Mouse (Mus musculus) G1E (cell line): ENCODE measurements at regions not wholly inside any gene's neighbourhood (a gene's known extent, or its start where the extent isn't known, plus 50 kb on each side); places are given as distances from the start of the nearest gene placed in this dataset.

Experiments
- ATAC-seq: 2 replicates; pipeline ENCODE4 v1.8.0; 2016; ENCODE audit warnings: mild to moderate bottlenecking; ENCODE audit not compliant: insufficient number of reproducible peaks, poor library complexity, low FRiP score, severe bottlenecking; ENCODE audit errors: extremely low read depth
- DNase-seq: peaks from one replicate; pipeline ENCODE4 v3.0.0; 2012; ENCODE audit warnings: low spot score
- H3K27me3 ChIP-seq: 2 replicates; pipeline ENCODE4 v1.6.1; 2012; ENCODE audit warnings: mild to moderate bottlenecking, low read length, inconsistent platforms; ENCODE audit not compliant: insufficient read depth
- H3K36me3 ChIP-seq: replicated peaks from 2 replicates; pipeline ENCODE3; 2012; ENCODE audit warnings: mild to moderate bottlenecking, inconsistent platforms
- H3K4me1 ChIP-seq: 2 replicates; pipeline ENCODE4 v1.6.1; 2012; ENCODE audit warnings: low read depth, low read length, inconsistent platforms, mixed read lengths; ENCODE audit not compliant: insufficient read depth
- H3K4me3 ChIP-seq: 2 replicates; pipeline ENCODE4 v1.5.1; 2012; ENCODE audit warnings: low read depth, mild to moderate bottlenecking, inconsistent platforms, low read length, moderate library complexity, mixed read lengths
- H3K9me3 ChIP-seq: replicated peaks from 2 replicates; pipeline ENCODE4 v1.6.1; 2012; ENCODE audit warnings: inconsistent platforms
- CTCF ChIP-seq: IDR thresholded peaks from 2 replicates; pipeline ENCODE4 v1.5.1; 2012; ENCODE audit warnings: low read depth, low read length, inconsistent platforms, mixed read lengths
- GATA1 ChIP-seq: IDR thresholded peaks from 2 replicates; pipeline ENCODE4 v1.6.1; 2012; ENCODE audit warnings: borderline replicate concordance, low read length, inconsistent platforms, mixed read lengths
- GATA2 ChIP-seq: IDR thresholded peaks from 2 replicates; pipeline ENCODE4 v1.6.1; 2012; ENCODE audit warnings: low read depth, low read length, inconsistent platforms, borderline replicate concordance
- POLR2AphosphoS5 ChIP-seq: IDR thresholded peaks from 2 replicates; pipeline ENCODE4 v1.6.1; 2012; ENCODE audit warnings: low read depth, low read length, inconsistent platforms; ENCODE audit not compliant: insufficient replicate concordance
- TAL1 ChIP-seq: conservative IDR thresholded peaks from 2 replicates; pipeline ENCODE4 v1.6.1; 2012; ENCODE audit warnings: low read depth, low read length, inconsistent platforms, mixed read lengths

GRCm38 (mm10) chr14:67588627-67589026 lies 1579.6 kb upstream of the Gulo start:
- DNase-seq (no peak), ATAC-seq (no peak)
- no peaks in the 10 kb centered on the region for H3K27me3 ChIP-seq
- TF ChIP-seq GATA2 (no peak), TAL1 (no peak), GATA1 (no peak)
- no peaks in the 10 kb centered on the region for H3K36me3 ChIP-seq
- no peaks in the 10 kb centered on the region for H3K4me1 ChIP-seq
- no peak overlapping the region for H3K4me3 ChIP-seq
- H3K9me3 ChIP-seq, result peaks cover 30% of the 10 kb centered on the region

DNA sequence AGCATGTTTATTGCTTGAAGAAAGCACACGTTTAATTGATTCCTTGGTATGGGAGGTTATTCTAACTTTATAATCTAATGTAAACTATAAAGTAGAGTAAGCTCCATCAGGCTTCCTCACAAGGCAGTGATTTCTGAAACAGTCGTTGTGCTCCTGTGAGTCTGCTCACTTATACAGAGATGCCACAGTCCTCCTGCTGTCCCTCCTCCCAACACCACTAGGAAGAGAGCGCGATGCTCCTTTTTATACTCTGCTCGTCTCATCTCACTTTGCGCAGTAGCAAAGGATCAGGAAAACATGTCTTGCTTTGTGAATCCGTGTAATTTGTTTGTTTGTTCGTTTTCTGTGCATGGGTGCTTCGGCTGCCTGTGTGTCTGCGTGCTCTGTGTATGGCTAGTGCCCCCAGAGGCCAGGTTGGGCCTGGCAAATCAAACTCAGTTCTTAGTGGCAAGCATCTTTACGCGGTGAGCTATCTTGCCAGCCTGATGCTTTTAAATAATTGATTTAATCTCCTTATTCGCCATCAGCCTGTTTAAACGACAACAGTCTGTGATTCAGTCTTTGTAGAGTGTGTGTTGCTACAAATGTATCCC lies 1575.5 kb upstream of the Gulo start:
- ATAC-seq, result no peak
- no peaks in the 10 kb centered on the region for H3K36me3 ChIP-seq
- TF ChIP-seq GATA1 (no peak), TAL1 (no peak), GATA2 (no peak), CTCF (no peak), POLR2AphosphoS5 (no peak)
- H3K27me3 ChIP-seq, result no peaks in the 10 kb centered on the region
- H3K9me3 ChIP-seq, result peaks cover 39% of the 10 kb centered on the region
- H3K4me1 ChIP-seq, result no peaks in the 10 kb centered on the region
- DNase-seq, result no peak
- no peak overlapping the region for H3K4me3 ChIP-seq

GRCm38 (mm10) chr14:67582201-67582782 lies 1573.3 kb upstream of the Gulo start:
- no peak for TF ChIP-seq GATA2
- Histone ChIP-seq H3K36me3 (no peaks in the 10 kb centered on the region), H3K4me3 (no peak overlapping the region), H3K4me1 (no peaks in the 10 kb centered on the region), H3K27me3 (no peaks in the 10 kb centered on the region), H3K9me3 (peaks cover 41% of the 10 kb centered on the region)
- DNase-seq (no peak), ATAC-seq (no peak)

- Histone ChIP-seq H3K9me3 (peaks cover 54% of the 10 kb centered on the region), H3K27me3 (no peaks in the 10 kb centered on the region), H3K4me1 (no peaks in the 10 kb centered on the region), H3K36me3 (no peaks in the 10 kb centered on the region), H3K4me3 (no peak overlapping the region)
- TF ChIP-seq GATA2, result no peak
- no peak for TF ChIP-seq TAL1
- no peak for TF ChIP-seq POLR2AphosphoS5
- no peak for TF ChIP-seq GATA1
- no peak for TF ChIP-seq CTCF
- ATAC-seq (no peak), DNase-seq (no peak)
Observed at GRCm38 (mm10) chr14:67574346-67574949, 1565.4 kb upstream of the Gulo start.

DNA sequence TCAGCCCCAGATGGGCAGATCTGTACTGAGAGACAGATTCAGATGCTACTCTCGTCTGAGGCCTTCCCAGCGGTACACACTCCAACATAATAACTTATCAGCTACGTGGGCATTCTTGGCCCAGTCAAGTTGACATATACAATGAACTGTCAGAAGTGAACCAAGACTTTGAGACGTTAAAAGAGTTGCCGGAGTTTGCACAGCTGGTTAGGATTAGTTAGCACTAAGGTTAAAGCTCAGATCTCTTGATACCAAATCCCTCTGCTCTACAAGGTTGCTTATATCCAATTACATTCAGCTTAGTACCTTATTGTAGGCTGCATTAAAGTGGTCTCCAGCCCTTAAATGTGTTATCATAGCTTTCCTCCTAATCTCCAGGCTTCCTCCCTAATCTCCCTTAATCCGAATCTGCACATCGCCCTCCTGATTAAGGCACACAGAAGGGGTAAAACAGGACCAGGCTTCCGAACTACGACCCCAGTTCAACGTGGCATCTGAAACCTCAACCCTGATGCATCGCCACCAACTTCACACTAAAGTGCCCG lies 1564.5 kb upstream of the Gulo start:
- TF ChIP-seq GATA2 (no peak), GATA1 (no peak), CTCF (no peak), POLR2AphosphoS5 (no peak), TAL1 (no peak)
- H3K9me3 ChIP-seq, result peaks cover 55% of the 10 kb centered on the region
- H3K4me1 ChIP-seq, result no peaks in the 10 kb centered on the region
- DNase-seq (no peak), ATAC-seq (no peak)
- no peak overlapping the region for H3K4me3 ChIP-seq
- no peaks in the 10 kb centered on the region for H3K27me3 ChIP-seq
- H3K36me3 ChIP-seq, result no peaks in the 10 kb centered on the region

- no peak overlapping the region for H3K4me3 ChIP-seq
- DNase-seq (no peak), ATAC-seq (no peak)
- H3K27me3 ChIP-seq, result no peaks in the 10 kb centered on the region
- H3K9me3 ChIP-seq, result peaks cover 56% of the 10 kb centered on the region
- H3K36me3 ChIP-seq, result no peaks in the 10 kb centered on the region
- no peak for TF ChIP-seq TAL1
- TF ChIP-seq GATA1, result no peak
- no peak for TF ChIP-seq CTCF
- TF ChIP-seq GATA2, result no peak
- TF ChIP-seq POLR2AphosphoS5, result no peak
- H3K4me1 ChIP-seq, result no peaks in the 10 kb centered on the region
Observed at GRCm38 (mm10) chr14:67569744-67570322, 1560.8 kb upstream of the Gulo start.
